Mouse (Mus musculus): Measurements from ENCODE around the gene Tpgs1. TPM values are rescaled to one million over a fixed set of nuclear protein-coding genes. Genes with fewer than 3 reads are reported as not detected.
A peak's percentile ranks its signal among the peaks of the same experiment; 100 is the strongest.

Gene Tpgs1
- polyA plus RNA-seq, 1 experiment: 138 TPM

GRCm38 (mm10) chr10:79668076-79668475, 1.1 kb upstream of the Tpgs1 start:
- Histone ChIP-seq H3K27ac (ENCODE audit: insufficient read depth, low read depth, low read length) (no peak overlapping the region), H3K4me3 (ENCODE audit: low read depth, low read length) (no peak overlapping the region), H3K36me3 (ENCODE audit: control insufficient read depth, insufficient read depth, low read length) (peaks cover 2% of the 10 kb centered on the region; the same call in 1 of the 2 replicates), H3K27me3 (ENCODE audit: control insufficient read depth, insufficient read depth, low read length) (no peaks in the 10 kb centered on the region), H3K4me1 (ENCODE audit: control insufficient read depth, insufficient read depth, insufficient read length, low read length) (peaks cover 8% of the 10 kb centered on the region)
- TF ChIP-seq POLR2A (IDR thresholded peaks at IDR 0.05; ENCODE audit: low read depth, low read length) (no peak), CTCF (IDR thresholded peaks at IDR 0.05; ENCODE audit: extremely low read depth, insufficient read length, insufficient replicate concordance, low read depth, low read length) (no peak)
- 78% methylated on average over 5 of the region's 5 CpGs for WGBS

GRCm38 (mm10) chr10:79669576-79670057, 448 bp downstream of the Tpgs1 start:
- H3K4me3 ChIP-seq (ENCODE audit: low read depth, low read length): peak overlapping the region; percentile 88
- peaks cover 8% of the 10 kb centered on the region for H3K4me1 ChIP-seq (ENCODE audit: control insufficient read depth, insufficient read depth, insufficient read length, low read length)
- H3K27me3 ChIP-seq (ENCODE audit: control insufficient read depth, insufficient read depth, low read length): no peaks in the 10 kb centered on the region
- TF ChIP-seq CTCF (IDR thresholded peaks at IDR 0.05; ENCODE audit: extremely low read depth, insufficient read length, insufficient replicate concordance, low read depth, low read length) (no peak), POLR2A (IDR thresholded peaks at IDR 0.05; ENCODE audit: low read depth, low read length) (no peak)
- peak overlapping the region; percentile 75 for H3K27ac ChIP-seq (ENCODE audit: insufficient read depth, low read depth, low read length)
- under 1% methylated on average over 47 of the region's 47 CpGs for WGBS
- H3K36me3 ChIP-seq (ENCODE audit: control insufficient read depth, insufficient read depth, low read length): peaks cover 2% of the 10 kb centered on the region; the same call in 1 of the 2 replicates

DNA sequence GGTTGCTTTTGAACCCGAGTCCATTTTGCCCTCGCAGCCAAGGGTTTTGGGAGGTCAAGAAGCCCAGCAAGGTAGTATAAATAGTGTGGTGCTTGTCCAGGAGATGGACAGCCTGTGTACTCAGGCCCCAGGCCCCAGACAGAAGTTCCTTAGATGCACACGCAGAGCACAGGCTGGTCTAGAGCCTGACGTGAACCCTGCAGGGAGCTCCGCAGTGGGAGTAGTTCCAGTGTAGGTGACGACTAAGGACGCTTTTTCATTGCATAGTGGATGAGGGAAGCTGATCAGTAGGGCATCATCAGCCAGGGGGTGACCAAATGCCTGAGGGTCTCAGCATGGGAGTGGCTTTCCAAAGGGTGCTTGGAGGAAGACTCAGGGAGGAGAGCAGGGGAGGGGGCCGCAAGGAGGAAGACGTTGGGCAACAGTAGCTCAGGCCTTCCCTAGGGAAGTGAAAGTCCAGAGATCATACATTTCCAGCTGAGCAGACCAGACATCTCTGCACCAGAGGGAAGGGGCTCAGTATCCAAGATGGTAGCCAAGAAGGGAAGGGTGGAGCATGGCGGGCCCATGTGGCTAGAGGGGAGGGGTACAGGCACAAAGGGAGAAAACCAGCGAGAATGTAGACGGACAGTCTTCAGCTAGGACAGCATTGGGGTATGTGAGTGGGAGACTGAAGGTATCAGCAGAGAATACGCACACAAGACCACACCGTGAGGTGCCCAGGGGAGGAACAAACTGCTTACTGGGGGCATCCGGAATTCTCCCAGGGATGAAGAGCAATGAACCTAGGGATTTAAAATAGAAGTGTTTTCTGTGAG, 1.1 kb downstream of the Tpgs1 start:
- H3K27ac ChIP-seq (ENCODE audit: insufficient read depth, low read depth, low read length): 0 out of 2 replicates have a peak overlapping the region, but pooled peaks have one; percentile 75
- TF ChIP-seq CTCF (IDR thresholded peaks at IDR 0.05; ENCODE audit: extremely low read depth, insufficient read length, insufficient replicate concordance, low read depth, low read length) (no peak), POLR2A (IDR thresholded peaks at IDR 0.05; ENCODE audit: low read depth, low read length) (no peak)
- peaks cover 2% of the 10 kb centered on the region; the same call in 1 of the 2 replicates for H3K36me3 ChIP-seq (ENCODE audit: control insufficient read depth, insufficient read depth, low read length)
- no peaks in the 10 kb centered on the region for H3K27me3 ChIP-seq (ENCODE audit: control insufficient read depth, insufficient read depth, low read length)
- H3K4me3 ChIP-seq (ENCODE audit: low read depth, low read length): peak overlapping the region; percentile 88
- H3K4me1 ChIP-seq (ENCODE audit: control insufficient read depth, insufficient read depth, insufficient read length, low read length): peaks cover 8% of the 10 kb centered on the region
- WGBS: 38% methylated on average over 15 of the region's 15 CpGs

GRCm38 (mm10) chr10:79671396-79672087, 2.4 kb downstream of the Tpgs1 start:
- no peak for TF ChIP-seq POLR2A (IDR thresholded peaks at IDR 0.05; ENCODE audit: low read depth, low read length)
- no peak for TF ChIP-seq CTCF (IDR thresholded peaks at IDR 0.05; ENCODE audit: extremely low read depth, insufficient read length, insufficient replicate concordance, low read depth, low read length)
- no peak overlapping the region for H3K27ac ChIP-seq (ENCODE audit: insufficient read depth, low read depth, low read length)
- peaks cover 8% of the 10 kb centered on the region for H3K4me1 ChIP-seq (ENCODE audit: control insufficient read depth, insufficient read depth, insufficient read length, low read length)
- WGBS: 81% methylated on average over 6 of the region's 6 CpGs
- no peak overlapping the region for H3K4me3 ChIP-seq (ENCODE audit: low read depth, low read length)
- no peaks in the 10 kb centered on the region for H3K27me3 ChIP-seq (ENCODE audit: control insufficient read depth, insufficient read depth, low read length)
- H3K36me3 ChIP-seq (ENCODE audit: control insufficient read depth, insufficient read depth, low read length): peaks cover 2% of the 10 kb centered on the region; the same call in 1 of the 2 replicates

GRCm38 (mm10) chr10:79672088-79672455, 2.9 kb downstream of the Tpgs1 start:
- H3K4me1 ChIP-seq (ENCODE audit: control insufficient read depth, insufficient read depth, insufficient read length, low read length): peaks cover 8% of the 10 kb centered on the region
- peaks cover 2% of the 10 kb centered on the region; the same call in 1 of the 2 replicates for H3K36me3 ChIP-seq (ENCODE audit: control insufficient read depth, insufficient read depth, low read length)
- H3K27me3 ChIP-seq (ENCODE audit: control insufficient read depth, insufficient read depth, low read length): no peaks in the 10 kb centered on the region
- 54% methylated on average over 3 of the region's 3 CpGs for WGBS
- H3K27ac ChIP-seq (ENCODE audit: insufficient read depth, low read depth, low read length): no peak overlapping the region
- no peak for TF ChIP-seq CTCF (IDR thresholded peaks at IDR 0.05; ENCODE audit: extremely low read depth, insufficient read length, insufficient replicate concordance, low read depth, low read length)
- no peak for TF ChIP-seq POLR2A (IDR thresholded peaks at IDR 0.05; ENCODE audit: low read depth, low read length)
- H3K4me3 ChIP-seq (ENCODE audit: low read depth, low read length): no peak overlapping the region

DNA sequence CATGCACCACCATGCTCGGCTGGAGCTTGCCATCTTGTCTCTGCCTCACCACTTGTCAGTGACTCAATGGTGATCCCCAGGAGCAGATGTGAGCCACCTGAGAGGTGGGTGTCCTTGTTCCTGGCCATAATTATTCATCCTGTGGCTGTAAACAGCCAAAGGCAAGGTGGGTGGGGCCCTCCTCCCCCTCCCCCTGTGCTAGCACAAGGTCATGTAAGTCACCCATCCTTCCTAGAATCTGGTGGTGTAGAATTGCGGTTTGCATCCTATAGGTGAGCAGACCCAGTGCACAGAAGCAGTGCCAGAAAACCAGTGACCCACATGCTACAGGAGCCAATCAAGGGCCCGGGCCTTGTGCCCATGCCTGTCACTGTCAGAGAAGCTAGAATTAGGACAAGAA, 3.9 kb downstream of the Tpgs1 start:
- no peak for TF ChIP-seq POLR2A (IDR thresholded peaks at IDR 0.05; ENCODE audit: low read depth, low read length)
- TF ChIP-seq CTCF (IDR thresholded peaks at IDR 0.05; ENCODE audit: extremely low read depth, insufficient read length, insufficient replicate concordance, low read depth, low read length): no peak
- H3K36me3 ChIP-seq (ENCODE audit: control insufficient read depth, insufficient read depth, low read length): peaks cover 2% of the 10 kb centered on the region; the same call in 1 of the 2 replicates
- 95% methylated on average over 3 of the region's 3 CpGs for WGBS
- H3K27me3 ChIP-seq (ENCODE audit: control insufficient read depth, insufficient read depth, low read length): no peaks in the 10 kb centered on the region
- H3K27ac ChIP-seq (ENCODE audit: insufficient read depth, low read depth, low read length): no peak overlapping the region
- no peak overlapping the region for H3K4me3 ChIP-seq (ENCODE audit: low read depth, low read length)
- H3K4me1 ChIP-seq (ENCODE audit: control insufficient read depth, insufficient read depth, insufficient read length, low read length): peaks cover 8% of the 10 kb centered on the region

All from small intestine, adult 2 months (tissue).